Mouse (Mus musculus): ENCODE data around the gene Pex19. TPM values are rescaled to one million over a fixed set of nuclear protein-coding genes. Genes with fewer than 3 reads are reported as not detected.
A peak's percentile ranks its signal among the peaks of the same experiment; 100 is the strongest.

Pex19 gene
- total and polyA plus RNA-seq, 3 experiments = 24.9 to 55.4 (median 51.8) TPM

GRCm38 (mm10) chr1:172140825-172141224 lies 14.3 kb downstream of the Pex19 start:
- TF ChIP-seq GATA2 (IDR thresholded peaks at IDR 0.05; ENCODE audit: borderline replicate concordance, low read depth, low read length) (no peak), TAL1 (conservative IDR thresholded peaks at IDR 0.05; ENCODE audit: low read depth, low read length) (no peak), CTCF (IDR thresholded peaks at IDR 0.05; ENCODE audit: low read depth, low read length) (no peak)
- no peak overlapping the region for H3K4me3 ChIP-seq (ENCODE audit: low read depth, low read length)
- 0 out of 2 replicates have a peak, but pooled peaks cover 2% of the 10 kb centered on the region for H3K4me1 ChIP-seq (ENCODE audit: insufficient read depth, low read depth, low read length)
- peaks cover 8% of the 10 kb centered on the region for H3K36me3 ChIP-seq (replicated peaks)
- ATAC-seq (ENCODE audit: extremely low read depth, insufficient number of reproducible peaks, low FRiP score, poor library complexity, severe bottlenecking) = no peak
- no peak for DNase-seq (ENCODE audit: low spot score)
- no peaks in the 10 kb centered on the region for H3K9me3 ChIP-seq (replicated peaks)
- no peaks in the 10 kb centered on the region for H3K27me3 ChIP-seq (ENCODE audit: insufficient read depth, low read length)

DNA sequence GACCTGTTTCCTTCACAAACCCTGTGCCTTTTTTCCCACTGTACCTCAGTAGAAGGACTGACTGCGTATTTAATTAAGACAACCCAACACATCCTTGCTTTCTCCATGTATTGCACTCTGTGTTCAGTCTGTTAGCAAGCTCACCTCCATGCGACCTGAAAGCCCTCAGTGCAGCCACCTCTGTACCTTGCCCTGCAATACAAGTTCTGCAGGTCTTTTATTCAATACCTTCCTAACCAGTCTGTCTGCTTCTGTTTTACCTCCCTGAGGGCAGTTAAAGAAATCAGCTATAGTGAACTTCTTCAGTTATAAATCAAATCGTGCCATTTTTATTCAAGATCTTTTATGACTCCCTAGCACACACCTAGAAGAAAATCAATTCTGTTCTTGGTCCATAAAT lies 15.0 kb downstream of the Pex19 start:
- ATAC-seq (ENCODE audit: extremely low read depth, insufficient number of reproducible peaks, low FRiP score, poor library complexity, severe bottlenecking) = no peak

DNA sequence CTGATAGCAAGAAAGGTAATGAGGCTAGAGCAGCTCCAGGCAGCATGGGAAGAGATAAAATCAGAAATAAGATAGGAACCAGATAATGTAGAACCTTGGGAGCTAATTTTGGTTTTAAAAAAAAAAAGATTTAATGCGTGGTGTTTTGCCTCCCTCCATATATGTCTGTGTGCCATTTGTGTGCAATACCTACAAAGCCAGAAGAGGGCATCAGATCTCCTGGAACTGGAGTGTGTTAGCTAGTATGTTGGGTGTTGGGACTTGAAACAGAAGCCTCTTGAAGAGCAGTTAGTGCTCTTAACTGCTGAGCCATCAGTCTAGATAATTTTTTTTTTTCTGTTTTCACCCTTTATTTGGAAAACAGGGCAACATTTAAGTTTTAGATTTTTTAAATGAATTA lies 17.0 kb downstream of the Pex19 start:
- peaks cover 10% of the 10 kb centered on the region for H3K4me1 ChIP-seq (ENCODE audit: insufficient read depth, low read depth, low read length)
- H3K36me3 ChIP-seq (replicated peaks) = peaks cover 2% of the 10 kb centered on the region
- ATAC-seq (ENCODE audit: extremely low read depth, insufficient number of reproducible peaks, low FRiP score, poor library complexity, severe bottlenecking) (peak; percentile 54; the same call in 1 of the 2 replicates), DNase-seq (ENCODE audit: low spot score) (peak; percentile 40)
- H3K27me3 ChIP-seq (ENCODE audit: insufficient read depth, low read length) = no peaks in the 10 kb centered on the region
- H3K9me3 ChIP-seq (replicated peaks) = no peaks in the 10 kb centered on the region
- no peak overlapping the region for H3K4me3 ChIP-seq (ENCODE audit: low read depth, low read length)
- TF ChIP-seq TAL1 (conservative IDR thresholded peaks at IDR 0.05; ENCODE audit: low read depth, low read length) = no peak
- TF ChIP-seq GATA1 (IDR thresholded peaks at IDR 0.05; ENCODE audit: borderline replicate concordance, low read length) = no peak
- no peak for TF ChIP-seq GATA2 (IDR thresholded peaks at IDR 0.05; ENCODE audit: borderline replicate concordance, low read depth, low read length)
- no peak for TF ChIP-seq CTCF (IDR thresholded peaks at IDR 0.05; ENCODE audit: low read depth, low read length)
- TF ChIP-seq POLR2AphosphoS5 (IDR thresholded peaks at IDR 0.05; ENCODE audit: insufficient replicate concordance, low read depth, low read length) = no peak

More for the DNA sequence above, 15.0 kb downstream of the Pex19 start:
- Histone ChIP-seq H3K9me3 (replicated peaks) (no peaks in the 10 kb centered on the region), H3K27me3 (ENCODE audit: insufficient read depth, low read length) (no peaks in the 10 kb centered on the region), H3K36me3 (replicated peaks) (peaks cover 2% of the 10 kb centered on the region), H3K4me3 (ENCODE audit: low read depth, low read length) (no peak overlapping the region), H3K4me1 (ENCODE audit: insufficient read depth, low read depth, low read length) (0 out of 2 replicates have a peak, but pooled peaks cover 2% of the 10 kb centered on the region)
- TF ChIP-seq POLR2AphosphoS5 (IDR thresholded peaks at IDR 0.05; ENCODE audit: insufficient replicate concordance, low read depth, low read length) (no peak), TAL1 (conservative IDR thresholded peaks at IDR 0.05; ENCODE audit: low read depth, low read length) (no peak), GATA1 (IDR thresholded peaks at IDR 0.05; ENCODE audit: borderline replicate concordance, low read length) (no peak), CTCF (IDR thresholded peaks at IDR 0.05; ENCODE audit: low read depth, low read length) (no peak), GATA2 (IDR thresholded peaks at IDR 0.05; ENCODE audit: borderline replicate concordance, low read depth, low read length) (no peak)
- no peak for DNase-seq (ENCODE audit: low spot score)

DNA sequence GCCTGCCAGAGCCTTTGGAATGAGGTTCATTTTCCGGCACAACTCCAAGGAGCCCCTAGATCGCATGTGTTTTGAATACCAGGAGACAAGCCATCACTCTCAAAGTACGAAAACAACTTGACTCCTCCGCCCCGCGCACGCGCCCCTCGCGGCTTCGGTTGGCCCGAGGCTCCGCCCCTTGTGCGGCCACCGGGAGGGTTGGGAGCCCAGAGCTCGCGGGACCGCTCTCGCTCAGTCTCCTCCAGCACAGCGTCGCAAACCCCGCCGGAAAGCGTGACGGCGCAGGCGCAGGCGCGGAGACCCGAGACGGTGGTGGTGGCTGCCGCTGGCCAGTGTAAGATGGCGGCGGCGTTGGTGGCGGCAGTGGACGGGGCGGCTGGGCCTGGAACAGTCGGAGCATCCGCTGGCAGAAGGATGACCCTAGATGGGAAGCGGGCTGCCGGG lies 21.3 kb downstream of the Pex19 start, which contains the start of gene Dcaf8:
Dcaf8 (plus strand) TSS at position 250 of the 444 bp plus-strand sequence.
- Histone ChIP-seq H3K4me1 (ENCODE audit: insufficient read depth, low read depth, low read length) (peaks cover 37% of the 10 kb centered on the region), H3K9me3 (replicated peaks) (no peaks in the 10 kb centered on the region), H3K27me3 (ENCODE audit: insufficient read depth, low read length) (no peaks in the 10 kb centered on the region), H3K4me3 (ENCODE audit: low read depth, low read length) (peak within 1 kb of the TSS; percentile 92), H3K36me3 (replicated peaks) (peaks cover 31% of the 10 kb centered on the region)
- peak; percentile 80 for ATAC-seq (ENCODE audit: extremely low read depth, insufficient number of reproducible peaks, low FRiP score, poor library complexity, severe bottlenecking)
- TF ChIP-seq GATA1 (IDR thresholded peaks at IDR 0.05; ENCODE audit: borderline replicate concordance, low read length) (no peak), CTCF (IDR thresholded peaks at IDR 0.05; ENCODE audit: low read depth, low read length) (no peak)
- DNase-seq (ENCODE audit: low spot score) = peak; percentile 96

DNA sequence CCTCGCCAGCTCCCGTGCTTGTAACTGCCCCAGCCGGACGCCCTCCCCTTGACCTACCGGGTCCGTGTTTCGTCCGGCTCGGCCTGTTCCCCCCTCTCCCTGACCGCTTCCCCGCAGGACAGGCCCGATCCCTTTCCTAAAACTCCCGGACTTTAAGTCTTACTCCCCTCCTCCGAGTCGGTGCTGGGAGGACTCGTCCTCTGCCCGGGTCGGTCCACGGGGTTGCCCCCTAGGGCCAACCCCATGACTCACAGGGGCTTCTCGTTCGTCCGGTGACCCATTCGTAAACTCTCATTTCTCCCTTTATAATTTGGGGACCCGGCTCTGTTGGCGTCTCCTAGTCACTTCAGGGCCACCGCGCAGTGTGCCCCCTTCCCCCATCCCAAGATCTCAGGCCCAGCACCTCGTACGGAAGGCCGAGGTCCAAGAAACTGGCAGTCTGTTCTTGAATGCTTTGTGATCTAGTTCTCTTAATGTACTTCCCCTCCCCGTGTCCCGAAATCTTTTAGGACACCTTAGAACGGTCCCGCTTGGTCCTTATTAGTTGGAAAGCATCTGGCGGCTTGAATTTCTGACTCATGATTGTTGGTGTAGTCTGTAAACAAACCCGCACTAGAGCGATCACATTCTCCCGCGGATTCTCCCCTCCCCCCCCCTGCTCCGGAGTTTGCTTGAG lies 21.9 kb downstream of the Pex19 start:
- no peaks in the 10 kb centered on the region for H3K9me3 ChIP-seq (replicated peaks)
- DNase-seq (ENCODE audit: low spot score) (peak; percentile 35), ATAC-seq (ENCODE audit: extremely low read depth, insufficient number of reproducible peaks, low FRiP score, poor library complexity, severe bottlenecking) (peak; percentile 25)
- peaks cover 40% of the 10 kb centered on the region for H3K4me1 ChIP-seq (ENCODE audit: insufficient read depth, low read depth, low read length)
- no peak for TF ChIP-seq TAL1 (conservative IDR thresholded peaks at IDR 0.05; ENCODE audit: low read depth, low read length)
- TF ChIP-seq POLR2AphosphoS5 (IDR thresholded peaks at IDR 0.05; ENCODE audit: insufficient replicate concordance, low read depth, low read length) = no peak
- TF ChIP-seq CTCF (IDR thresholded peaks at IDR 0.05; ENCODE audit: low read depth, low read length) = no peak
- TF ChIP-seq GATA1 (IDR thresholded peaks at IDR 0.05; ENCODE audit: borderline replicate concordance, low read length) = no peak
- TF ChIP-seq GATA2 (IDR thresholded peaks at IDR 0.05; ENCODE audit: borderline replicate concordance, low read depth, low read length) = no peak
- H3K27me3 ChIP-seq (ENCODE audit: insufficient read depth, low read length) = no peaks in the 10 kb centered on the region
- H3K4me3 ChIP-seq (ENCODE audit: low read depth, low read length) = peak overlapping the region; percentile 92
- peaks cover 36% of the 10 kb centered on the region for H3K36me3 ChIP-seq (replicated peaks)

DNA sequence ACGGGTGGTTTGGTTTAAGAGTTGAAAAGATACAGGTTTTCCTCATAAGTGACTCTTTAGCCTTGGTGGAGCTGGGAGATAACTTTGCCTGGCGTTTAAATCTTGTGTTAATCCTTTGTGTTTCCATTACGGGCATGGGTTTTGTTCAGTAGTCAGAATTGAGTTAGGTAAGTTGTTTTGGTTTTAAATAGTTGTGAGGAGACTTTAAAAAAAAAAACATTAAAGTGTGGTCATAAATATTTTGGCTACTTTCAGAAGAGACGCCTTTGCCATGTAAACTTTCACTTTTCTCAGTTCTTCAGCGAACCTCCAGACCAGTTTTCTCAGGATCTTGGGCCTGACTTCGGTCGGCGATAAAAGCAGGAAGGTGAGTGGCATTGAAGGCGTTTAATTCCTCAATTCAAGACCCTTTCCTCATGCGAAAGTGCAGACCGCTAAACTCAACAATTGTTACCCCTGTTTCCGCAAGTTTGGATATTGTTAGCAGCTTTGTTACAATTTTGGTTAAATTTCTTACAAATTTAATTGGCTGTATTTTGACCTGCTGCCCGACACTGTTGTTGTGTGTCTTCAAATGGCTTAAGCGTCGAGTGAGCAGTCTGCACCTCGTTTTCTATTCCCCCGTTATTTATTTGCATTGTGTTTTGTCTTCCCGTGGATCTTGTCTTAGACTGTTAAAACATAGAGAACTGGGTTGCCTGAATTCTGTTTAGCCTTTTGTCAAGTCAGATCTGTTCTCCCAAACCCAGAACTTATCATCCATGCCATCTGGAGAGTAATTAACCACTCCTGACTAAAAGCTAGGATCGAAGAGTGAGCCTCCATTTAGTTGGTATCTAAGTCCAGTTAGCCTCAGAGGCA lies 22.6 kb downstream of the Pex19 start:
- H3K9me3 ChIP-seq (replicated peaks) = no peaks in the 10 kb centered on the region
- TF ChIP-seq POLR2AphosphoS5 (IDR thresholded peaks at IDR 0.05; ENCODE audit: insufficient replicate concordance, low read depth, low read length) (no peak), GATA2 (IDR thresholded peaks at IDR 0.05; ENCODE audit: borderline replicate concordance, low read depth, low read length) (no peak), TAL1 (conservative IDR thresholded peaks at IDR 0.05; ENCODE audit: low read depth, low read length) (no peak), GATA1 (IDR thresholded peaks at IDR 0.05; ENCODE audit: borderline replicate concordance, low read length) (no peak), CTCF (IDR thresholded peaks at IDR 0.05; ENCODE audit: low read depth, low read length) (no peak)
- no peak for DNase-seq (ENCODE audit: low spot score)
- no peaks in the 10 kb centered on the region for H3K27me3 ChIP-seq (ENCODE audit: insufficient read depth, low read length)
- H3K4me3 ChIP-seq (ENCODE audit: low read depth, low read length) = peak overlapping the region; percentile 92
- H3K36me3 ChIP-seq (replicated peaks) = peaks cover 43% of the 10 kb centered on the region
- H3K4me1 ChIP-seq (ENCODE audit: insufficient read depth, low read depth, low read length) = peaks cover 40% of the 10 kb centered on the region
- ATAC-seq (ENCODE audit: extremely low read depth, insufficient number of reproducible peaks, low FRiP score, poor library complexity, severe bottlenecking) = no peak

Data from G1E (cell line).